Mouse (Mus musculus) midbrain, postnatal 0 days (tissue): ENCODE measurements around the gene Myo16. TPM values are rescaled to one million over a fixed set of nuclear protein-coding genes. Genes with fewer than 3 reads are reported as not detected.
A peak's percentile ranks its signal among the peaks of the same experiment; 100 is the strongest.

Source experiments
- ATAC-seq: fragments of 200-750 bp; cut with Nextera tagmentation; 2 replicates; pipeline ENCODE4 v1.8.0; 2017; ENCODE audit warnings: moderate number of reproducible peaks, mild to moderate bottlenecking, moderate TSS enrichment, moderate library complexity; ENCODE audit not compliant: low FRiP score
- DNase-seq: peaks from one replicate; pipeline ENCODE4 v3.0.0-alpha.2; 2015; ENCODE audit warnings: low spot score
- H3K27ac ChIP-seq: fragments of 300-500 bp; sonication (generic); 2 replicates; pipeline ENCODE4 v1.5.1; 2014; ENCODE audit warnings: low read depth, mild to moderate bottlenecking, low read length, mixed read lengths
- H3K27me3 ChIP-seq: fragments of 300-500 bp; sonication (generic); 2 replicates; pipeline ENCODE4 v1.6.1; 2014; ENCODE audit warnings: low read length, control low read depth, mixed read lengths; ENCODE audit not compliant: insufficient read depth
- H3K36me3 ChIP-seq: fragments of 300-500 bp; sonication (generic); 2 replicates; pipeline ENCODE4 v1.6.1; 2014; ENCODE audit warnings: low read length, control low read depth, mixed read lengths; ENCODE audit not compliant: insufficient read depth
- H3K4me1 ChIP-seq: fragments of 300-500 bp; sonication (generic); 2 replicates; pipeline ENCODE4 v1.6.1; 2014; ENCODE audit warnings: mild to moderate bottlenecking, control low read depth, antibody characterized with exemption, low read length, mixed read lengths; ENCODE audit not compliant: insufficient read depth
- H3K4me2 ChIP-seq: fragments of 300-500 bp; sonication (generic); 2 replicates; pipeline ENCODE4 v1.6.1; 2014; ENCODE audit warnings: low read depth, mild to moderate bottlenecking, low read length, mixed read lengths; ENCODE audit not compliant: poor library complexity, severe bottlenecking
- H3K4me3 ChIP-seq: fragments of 300-500 bp; sonication (generic); 2 replicates; pipeline ENCODE4 v1.5.1; 2014; ENCODE audit warnings: low read depth, mild to moderate bottlenecking, low read length, moderate library complexity
- H3K9ac ChIP-seq: fragments of 300-500 bp; sonication (generic); replicated peaks from 2 replicates; pipeline ENCODE4 v1.6.1; 2014; ENCODE audit warnings: mild to moderate bottlenecking, low read length, moderate library complexity, mixed read lengths; ENCODE audit not compliant: poor library complexity, severe bottlenecking
- H3K9me3 ChIP-seq: fragments of 300-500 bp; sonication (generic); 2 replicates; pipeline ENCODE4 v1.6.1; 2016; ENCODE audit warnings: low read length, control low read depth
- CTCF ChIP-seq: IDR thresholded peaks from 2 replicates; pipeline ENCODE4 v1.5.1; 2016; ENCODE audit warnings: antibody characterized with exemption, mild to moderate bottlenecking
- WGBS: fragments of 180-500 bp; shearing (Covaris S2); extraction: QIAGEN DNeasy Blood & Tissue Kit; methylation state at CpG from one replicate; pipeline ENCODE4 v1.1.7; 2014; 5-methylcytosine and 5-hydroxymethylcytosine counted together
- polyA plus RNA-seq: library from polyadenylated mRNA; unstranded; fragments of >200 nt; fragmentation: Nextera tagmentation; extraction: Ambion mirVana; gene quantifications from 2 replicates; pipeline ENCODE4 v1.2.1, GENCODE M21; 2015
- total RNA-seq: library from RNA; depleted of rRNA; stranded (reverse); fragments of >200 nt; gene quantifications from 2 replicates; pipeline ENCODE4 v1.2.3, GENCODE M21; 2014

Myo16 gene
- total and polyA plus RNA-seq, 2 experiments from 2014 or later, result 7.7 to 59.9 TPM

DNA sequence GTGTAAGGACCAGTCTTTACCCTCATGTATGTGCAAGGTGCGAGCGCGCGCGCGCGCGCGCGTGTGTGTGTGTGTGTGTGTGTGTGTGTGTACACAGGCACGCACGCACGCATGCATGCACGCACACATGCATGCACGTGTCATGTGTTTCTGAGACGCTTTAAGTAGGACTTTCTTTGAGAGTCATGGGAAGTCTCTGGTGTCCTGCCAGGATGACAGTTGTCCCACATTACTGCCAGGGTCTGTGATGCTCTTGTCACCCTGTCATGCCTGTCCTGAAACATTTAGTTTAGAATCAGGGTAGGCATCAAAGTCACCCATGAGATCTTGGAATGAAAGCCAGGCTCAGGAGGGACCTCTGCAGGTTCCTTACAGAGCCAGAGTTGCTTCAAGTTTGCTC lies 1.4 kb downstream of the Myo16 start:
- WGBS, result 95% methylated on average over 16 of the region's 16 CpGs

DNA sequence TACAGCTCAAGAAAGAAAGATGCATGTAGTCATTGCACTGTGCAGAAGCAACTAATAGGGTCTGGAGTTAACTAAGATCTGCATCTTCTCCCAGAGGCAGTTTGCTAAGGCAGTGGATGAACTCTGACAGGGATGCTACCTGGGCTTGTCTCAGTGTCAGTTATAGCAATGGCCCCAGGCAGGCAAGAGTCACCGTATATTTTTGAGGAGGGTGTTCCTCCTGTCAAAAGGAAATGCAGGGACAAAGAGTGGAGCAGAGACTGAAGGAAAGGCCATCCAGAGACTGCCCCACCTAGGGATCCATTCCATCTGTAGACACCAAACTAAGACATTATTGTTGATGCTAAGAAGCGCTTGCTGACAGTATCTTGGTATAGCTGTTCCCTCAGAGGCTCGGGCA lies 7.4 kb downstream of the Myo16 start:
- DNase-seq (no peak), ATAC-seq (no peak)
- Histone ChIP-seq H3K36me3 (no peaks in the 10 kb centered on the region), H3K27ac (no peak overlapping the region), H3K9ac (no peak overlapping the region), H3K4me1 (0 out of 2 replicates have a peak, but pooled peaks cover 6% of the 10 kb centered on the region), H3K27me3 (no peaks in the 10 kb centered on the region), H3K9me3 (0 out of 2 replicates have a peak, but pooled peaks cover 3% of the 10 kb centered on the region), H3K4me3 (no peak overlapping the region), H3K4me2 (no peak overlapping the region)
- 86% methylated on average over 3 of the region's 3 CpGs for WGBS
- TF ChIP-seq CTCF, result no peak

More for the DNA sequence above, 1.4 kb downstream of the Myo16 start:
- peak overlapping the region; percentile 73 for H3K4me3 ChIP-seq
- H3K36me3 ChIP-seq, result no peaks in the 10 kb centered on the region
- no peak for TF ChIP-seq CTCF
- H3K9me3 ChIP-seq, result no peaks in the 10 kb centered on the region
- no peak for DNase-seq
- 0 out of 2 replicates have a peak, but pooled peaks cover 6% of the 10 kb centered on the region for H3K4me1 ChIP-seq
- H3K4me2 ChIP-seq, result peak overlapping the region; percentile 71
- no peak overlapping the region for H3K27ac ChIP-seq
- no peak for ATAC-seq
- H3K27me3 ChIP-seq, result no peaks in the 10 kb centered on the region
- 0 out of 2 replicates have a peak overlapping the region, but pooled peaks have one; percentile 65 for H3K9ac ChIP-seq

DNA sequence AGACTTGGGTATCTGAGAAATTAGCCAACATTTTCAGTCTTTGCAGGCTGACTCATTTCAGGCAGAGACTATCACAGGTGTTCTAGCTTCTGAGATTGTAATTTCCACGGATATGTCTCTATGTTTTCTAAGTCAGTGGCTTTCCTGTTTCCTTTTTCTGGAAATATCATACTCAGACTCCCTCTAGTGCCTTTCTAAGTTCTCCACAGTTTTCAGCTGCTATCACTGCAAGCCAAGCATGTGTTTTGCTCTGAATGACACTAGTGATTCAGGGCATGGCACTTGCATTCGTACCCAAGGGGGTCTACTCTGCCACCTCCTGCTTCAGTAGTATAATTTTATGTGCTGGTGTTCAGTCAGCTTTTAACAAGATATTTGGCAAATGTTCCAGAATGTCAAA lies 11.2 kb downstream of the Myo16 start:
- H3K4me3 ChIP-seq, result no peak overlapping the region
- H3K4me2 ChIP-seq, result no peak overlapping the region
- no peaks in the 10 kb centered on the region for H3K27me3 ChIP-seq
- H3K4me1 ChIP-seq, result no peaks in the 10 kb centered on the region
- no peak for ATAC-seq
- WGBS, result 72% methylated on average over 2 of the region's 2 CpGs
- H3K9ac ChIP-seq, result no peak overlapping the region
- no peak overlapping the region for H3K27ac ChIP-seq
- 0 out of 2 replicates have a peak, but pooled peaks cover 3% of the 10 kb centered on the region for H3K9me3 ChIP-seq
- TF ChIP-seq CTCF, result peak; percentile 63
- no peaks in the 10 kb centered on the region for H3K36me3 ChIP-seq
- DNase-seq, result no peak

DNA sequence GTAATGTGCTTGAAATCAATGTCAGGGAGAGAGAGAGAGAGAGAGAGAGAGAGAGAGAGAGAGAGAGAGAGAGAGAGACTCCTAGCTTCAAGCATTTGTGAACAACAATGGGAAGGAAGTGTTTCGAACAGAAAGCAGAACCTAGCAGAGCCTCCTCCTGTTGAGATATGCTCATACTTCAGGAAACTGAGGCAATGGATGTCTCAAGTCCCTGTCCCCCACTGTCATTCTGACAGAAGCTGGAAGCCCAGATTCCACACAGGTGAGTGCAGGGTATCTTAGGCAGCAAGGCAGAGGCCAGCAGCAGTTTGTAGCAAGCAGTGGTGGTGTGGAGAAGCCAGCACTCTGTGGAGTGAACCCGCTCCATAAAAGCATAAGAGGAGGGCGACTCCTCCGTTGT lies 14.6 kb downstream of the Myo16 start:
- TF ChIP-seq CTCF, result no peak
- WGBS, result 85% methylated on average over 4 of the region's 4 CpGs
- Histone ChIP-seq H3K9ac (no peak overlapping the region), H3K4me1 (0 out of 2 replicates have a peak, but pooled peaks cover 4% of the 10 kb centered on the region), H3K27ac (no peak overlapping the region), H3K27me3 (no peaks in the 10 kb centered on the region), H3K4me3 (no peak overlapping the region), H3K36me3 (no peaks in the 10 kb centered on the region), H3K4me2 (no peak overlapping the region), H3K9me3 (no peaks in the 10 kb centered on the region)
- DNase-seq, result no peak
- no peak for ATAC-seq

DNA sequence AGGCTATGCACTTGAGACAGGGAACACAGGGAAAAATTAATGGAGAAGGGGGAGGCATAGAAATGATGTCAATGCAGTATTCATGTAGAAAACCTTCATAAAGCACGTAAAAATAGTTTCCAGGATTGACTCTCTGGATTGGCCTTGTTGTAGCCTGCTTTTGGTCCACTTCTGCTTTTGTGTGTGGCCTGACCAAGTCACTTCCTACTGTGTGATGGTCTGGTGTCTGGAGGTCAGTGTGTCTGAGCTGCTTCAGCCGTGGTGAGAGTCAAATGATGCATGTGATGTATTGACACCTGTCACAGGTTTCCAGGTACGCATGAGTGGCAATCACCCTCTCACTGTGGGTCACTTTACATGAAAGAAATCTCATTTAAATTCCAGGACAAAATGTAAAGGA lies 16.2 kb downstream of the Myo16 start:
- ATAC-seq, result no peak
- 74% methylated on average over 3 of the region's 3 CpGs for WGBS

DNA sequence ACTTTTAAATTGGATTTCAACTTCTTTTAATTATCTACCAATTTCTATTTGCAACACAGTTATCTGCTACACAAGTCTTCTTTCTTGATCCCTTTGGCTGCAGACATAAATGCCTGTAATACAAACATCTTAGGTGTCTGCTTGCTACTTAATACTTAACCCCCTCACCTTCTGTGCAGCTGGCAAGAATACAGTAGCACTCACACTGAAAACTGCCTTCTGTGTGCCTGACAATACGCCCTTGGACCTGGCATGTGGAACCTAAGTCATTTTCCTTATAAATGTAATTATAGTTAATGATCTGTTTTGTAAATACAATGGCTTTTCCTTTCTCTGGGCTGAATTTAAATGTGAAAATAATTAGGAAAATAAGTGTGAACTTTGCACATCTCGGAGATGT lies 17.6 kb downstream of the Myo16 start:
- ATAC-seq (no peak), DNase-seq (no peak)
- no peaks in the 10 kb centered on the region for H3K9me3 ChIP-seq
- H3K27me3 ChIP-seq, result no peaks in the 10 kb centered on the region
- no peak overlapping the region for H3K4me3 ChIP-seq
- 77% methylated on average over 2 of the region's 2 CpGs for WGBS
- no peak for TF ChIP-seq CTCF
- H3K27ac ChIP-seq, result no peak overlapping the region
- no peak overlapping the region for H3K9ac ChIP-seq
- 0 out of 2 replicates have a peak, but pooled peaks cover 4% of the 10 kb centered on the region for H3K4me1 ChIP-seq
- no peak overlapping the region for H3K4me2 ChIP-seq
- no peaks in the 10 kb centered on the region for H3K36me3 ChIP-seq

More for the DNA sequence above, 16.2 kb downstream of the Myo16 start:
- TF ChIP-seq CTCF, result no peak
- Histone ChIP-seq H3K9me3 (no peaks in the 10 kb centered on the region), H3K9ac (no peak overlapping the region), H3K27ac (no peak overlapping the region), H3K4me2 (no peak overlapping the region), H3K36me3 (no peaks in the 10 kb centered on the region), H3K27me3 (no peaks in the 10 kb centered on the region), H3K4me1 (0 out of 2 replicates have a peak, but pooled peaks cover 4% of the 10 kb centered on the region), H3K4me3 (no peak overlapping the region)
- no peak for DNase-seq
